8 mouse cellular contexts compared by ENCODE assay signal in genomic region chr5:118029035-118029408, GRCm38 (mm10). TPM values are rescaled to one million over a fixed set of nuclear protein-coding genes. Genes with fewer than 3 reads are reported as not detected.
DNase-seq lines count a peak whose midpoint lies in the region; ATAC-seq and TF ChIP-seq lines count a peak whose summit lies in the region.

No protein-coding gene starts in this region.

- H3K4me3 ChIP-seq in lung, embryonic 14.5 days (ENCODE audit: low read depth, low read length): peak overlapping the region; percentile 61
- H3K4me3 ChIP-seq in embryonic fibroblast, embryonic 13.5 days (ENCODE audit: insufficient read depth, low read length): peak overlapping the region; percentile 25
- H3K4me3 ChIP-seq in limb, embryonic 10.5 days: peak overlapping the region; percentile 68
- H3K4me3 ChIP-seq in neural tube, embryonic 13.5 days: peak overlapping the region; percentile 65

- no peak for TF ChIP-seq CTCF in lung, embryonic 14.5 days (IDR thresholded peaks at IDR 0.05; ENCODE audit: low read depth)
- TF ChIP-seq CTCF in embryonic fibroblast, embryonic 13.5 days (IDR thresholded peaks at IDR 0.05; ENCODE audit: borderline replicate concordance, insufficient read depth, low read length): no peak

- peak; percentile 29 for DNase-seq in lung, embryonic 14.5 days
- DNase-seq in lung, postnatal 25 days (ENCODE audit: low spot score): no peak
- DNase-seq in limb, embryonic 10.5 days (ENCODE audit: low spot score): no peak
- no peak for DNase-seq in thymus, postnatal 14 days
- no peak for DNase-seq in gastrocnemius, adult 8-10 months (ENCODE audit: low spot score in 2 of 2)
- no peak for DNase-seq in adrenal gland, postnatal 4 days (ENCODE audit: low spot score in 2 of 2)

- peak; percentile 69 for ATAC-seq in lung, embryonic 14.5 days (ENCODE audit: insufficient read depth)
- ATAC-seq in neural tube, embryonic 13.5 days (ENCODE audit: low read depth): peak; percentile 29

- H3K27me3 ChIP-seq in lung, embryonic 14.5 days (ENCODE audit: insufficient read depth, low read length): peaks cover 51% of the 10 kb centered on the region
- peaks cover 74% of the 10 kb centered on the region for H3K27me3 ChIP-seq in limb, embryonic 10.5 days (ENCODE audit: low read depth, poor library complexity, severe bottlenecking)
- peaks cover 63% of the 10 kb centered on the region for H3K27me3 ChIP-seq in neural tube, embryonic 13.5 days

- no peak overlapping the region for H3K27ac ChIP-seq in lung, embryonic 14.5 days (ENCODE audit: low read depth)
- H3K27ac ChIP-seq in embryonic fibroblast, embryonic 13.5 days (ENCODE audit: insufficient read depth, low read length): no peak overlapping the region
- no peak overlapping the region for H3K27ac ChIP-seq in limb, embryonic 10.5 days
- H3K27ac ChIP-seq in neural tube, embryonic 13.5 days (replicated peaks): no peak overlapping the region

- no peak overlapping the region for H3K9ac ChIP-seq in lung, embryonic 14.5 days
- H3K9ac ChIP-seq in neural tube, embryonic 13.5 days: no peak overlapping the region

- peak overlapping the region; percentile 99 for H3K4me2 ChIP-seq in lung, embryonic 14.5 days
- H3K4me2 ChIP-seq in neural tube, embryonic 13.5 days: peak overlapping the region; percentile 95

- H3K36me3 ChIP-seq in lung, embryonic 14.5 days (ENCODE audit: insufficient read depth): no peaks in the 10 kb centered on the region
- H3K36me3 ChIP-seq in limb, embryonic 10.5 days: no peaks in the 10 kb centered on the region
- H3K36me3 ChIP-seq in neural tube, embryonic 13.5 days: no peaks in the 10 kb centered on the region

- WGBS in lung, embryonic 14.5 days: 7% methylated on average over 12 of the region's 12 CpGs
- 4% methylated on average over 12 of the region's 12 CpGs for WGBS in limb, embryonic 10.5 days
- WGBS in neural tube, embryonic 13.5 days: 8% methylated on average over 12 of the region's 12 CpGs

- peaks cover 3% of the 10 kb centered on the region; the same call in 1 of the 2 replicates for H3K4me1 ChIP-seq in lung, embryonic 14.5 days (ENCODE audit: insufficient read depth)
- peaks cover 4% of the 10 kb centered on the region for H3K4me1 ChIP-seq in embryonic fibroblast, embryonic 13.5 days (ENCODE audit: control insufficient read depth, insufficient read depth, low read length)
- H3K4me1 ChIP-seq in limb, embryonic 10.5 days: peaks cover 49% of the 10 kb centered on the region
- peaks cover 43% of the 10 kb centered on the region for H3K4me1 ChIP-seq in neural tube, embryonic 13.5 days (replicated peaks)

- no peak for TF ChIP-seq POLR2A in embryonic fibroblast, embryonic 13.5 days (IDR thresholded peaks at IDR 0.05; ENCODE audit: low read depth, low read length)

- no peaks in the 10 kb centered on the region for H3K9me3 ChIP-seq in lung, embryonic 14.5 days (ENCODE audit: low read depth, low read length)
- no peaks in the 10 kb centered on the region for H3K9me3 ChIP-seq in limb, embryonic 10.5 days (replicated peaks)
- no peaks in the 10 kb centered on the region for H3K9me3 ChIP-seq in neural tube, embryonic 13.5 days

RNA-seq across cellular contexts. Expression of gene Tesc, which starts 1.5 kb away (rescaled TPM):
- 5.3 and 5.6 TPM in 2 replicates for polyA plus RNA-seq in lung, embryonic 14.5 days (2014; fragmentation: Nextera tagmentation; extraction: Ambion mirVana)
- 0.88 TPM in 1 of 2 replicates, not detected in the other for polyA plus RNA-seq in embryonic fibroblast, embryonic 13.5 days (2011; ENCODE audit: insufficient read length, low read depth, missing spikeins)
- polyA plus RNA-seq in limb, embryonic 10.5 days (2016; fragmentation: Nextera tagmentation; extraction: Ambion mirVana): 0.14 and 0.48 TPM in 2 replicates
- 1.8 and 2.1 TPM in 2 replicates for polyA plus RNA-seq in neural tube, embryonic 13.5 days (2015; fragmentation: Nextera tagmentation; extraction: Ambion mirVana)
- 1 to 10 TPM in 1 of 4 experiments, under 1 TPM in 2, not detected in 1; 0.41 to 1.3 (median 0.75) TPM for total RNA-seq in gastrocnemius, adult 8-10 months (2022)
- total RNA-seq in adrenal gland, postnatal 4 days (2021): 10 to 100 TPM; 53.7 to 60.8 TPM

RNA-seq across cellular contexts. Expression of gene Fbxo21, which starts 52.5 kb away (rescaled TPM):
- polyA plus RNA-seq in lung, embryonic 14.5 days (2014; fragmentation: Nextera tagmentation; extraction: Ambion mirVana): 61.5 and 64.3 TPM in 2 replicates
- polyA plus RNA-seq in embryonic fibroblast, embryonic 13.5 days (2011; ENCODE audit: insufficient read length, low read depth, missing spikeins): 27.1 and 39.0 TPM in 2 replicates
- polyA plus RNA-seq in limb, embryonic 10.5 days (2016; fragmentation: Nextera tagmentation; extraction: Ambion mirVana): 86.1 and 93.4 TPM in 2 replicates
- 133 and 139 TPM in 2 replicates for polyA plus RNA-seq in neural tube, embryonic 13.5 days (2015; fragmentation: Nextera tagmentation; extraction: Ambion mirVana)
- 10 to 100 TPM; 11.5 to 13.2 (median 12.5) TPM for total RNA-seq in gastrocnemius, adult 8-10 months (2022)
- 10 to 100 TPM; 89.3 to 94.4 TPM for total RNA-seq in adrenal gland, postnatal 4 days (2021)
